Mouse (Mus musculus): ENCODE results near the gene Mettl7a2. TPM values are rescaled to one million over a fixed set of nuclear protein-coding genes. Genes with fewer than 3 reads are reported as not detected.
"Not testable (repeated sequence)": the region's sequence is repeated elsewhere in the genome, so short reads cannot be mapped to it uniquely, and the experiment has no call there.

The Mettl7a2 gene
- polyA plus RNA-seq, 1 experiment from 2014 or later: not detected

- Histone ChIP-seq H3K4me1 (ENCODE audit: insufficient read depth) (no peaks in the 10 kb centered on the region), H3K9me3 (ENCODE audit: low read depth, low read length) (no peaks in the 10 kb centered on the region), H3K27ac (ENCODE audit: low read depth) (no peak overlapping the region), H3K27me3 (ENCODE audit: insufficient read depth, low read length) (no peaks in the 10 kb centered on the region), H3K4me2 (no peak overlapping the region), H3K9ac (no peak overlapping the region), H3K4me3 (ENCODE audit: low read depth, low read length) (no peak overlapping the region), H3K36me3 (ENCODE audit: insufficient read depth) (no peaks in the 10 kb centered on the region)
- peak; percentile 84 for DNase-seq
- 28% methylated on average over 5 of the region's 5 CpGs for WGBS
- peak; percentile 65 for TF ChIP-seq CTCF (IDR thresholded peaks at IDR 0.05; ENCODE audit: low read depth)
- no peak for ATAC-seq (ENCODE audit: insufficient read depth)
Observed at GRCm38 (mm10) chr15:100375066-100375465, 22.1 kb downstream of the Mettl7a2 start.

- WGBS: 26% methylated on average over 3 of the region's 9 CpGs
- H3K4me3 ChIP-seq (ENCODE audit: low read depth, low read length); H3K27me3 ChIP-seq (ENCODE audit: insufficient read depth, low read length); H3K36me3 ChIP-seq (ENCODE audit: insufficient read depth); H3K9ac ChIP-seq; H3K9me3 ChIP-seq (ENCODE audit: low read depth, low read length); H3K4me2 ChIP-seq; H3K27ac ChIP-seq (ENCODE audit: low read depth); DNase-seq; H3K4me1 ChIP-seq (ENCODE audit: insufficient read depth): not testable (repeated sequence)
- ATAC-seq (ENCODE audit: insufficient read depth): peak; percentile 49; the same call in 1 of the 2 replicates
- TF ChIP-seq CTCF (IDR thresholded peaks at IDR 0.05; ENCODE audit: low read depth): 0 out of 2 replicates have a peak, but pooled peaks have one; percentile 2
Observed at GRCm38 (mm10) chr15:100377847-100378505, 25.0 kb downstream of the Mettl7a2 start.

GRCm38 (mm10) chr15:100379658-100380057, 26.7 kb downstream of the Mettl7a2 start:
- 68% methylated on average over 8 of the region's 8 CpGs for WGBS
- DNase-seq (no peak), ATAC-seq (ENCODE audit: insufficient read depth) (no peak)
- no peaks in the 10 kb centered on the region for H3K9me3 ChIP-seq (ENCODE audit: low read depth, low read length)
- no peak overlapping the region for H3K4me2 ChIP-seq
- no peak overlapping the region for H3K4me3 ChIP-seq (ENCODE audit: low read depth, low read length)
- no peaks in the 10 kb centered on the region for H3K4me1 ChIP-seq (ENCODE audit: insufficient read depth)
- no peak overlapping the region for H3K27ac ChIP-seq (ENCODE audit: low read depth)
- no peaks in the 10 kb centered on the region for H3K27me3 ChIP-seq (ENCODE audit: insufficient read depth, low read length)
- no peak overlapping the region for H3K9ac ChIP-seq
- no peak for TF ChIP-seq CTCF (IDR thresholded peaks at IDR 0.05; ENCODE audit: low read depth)
- no peaks in the 10 kb centered on the region for H3K36me3 ChIP-seq (ENCODE audit: insufficient read depth)

DNA sequence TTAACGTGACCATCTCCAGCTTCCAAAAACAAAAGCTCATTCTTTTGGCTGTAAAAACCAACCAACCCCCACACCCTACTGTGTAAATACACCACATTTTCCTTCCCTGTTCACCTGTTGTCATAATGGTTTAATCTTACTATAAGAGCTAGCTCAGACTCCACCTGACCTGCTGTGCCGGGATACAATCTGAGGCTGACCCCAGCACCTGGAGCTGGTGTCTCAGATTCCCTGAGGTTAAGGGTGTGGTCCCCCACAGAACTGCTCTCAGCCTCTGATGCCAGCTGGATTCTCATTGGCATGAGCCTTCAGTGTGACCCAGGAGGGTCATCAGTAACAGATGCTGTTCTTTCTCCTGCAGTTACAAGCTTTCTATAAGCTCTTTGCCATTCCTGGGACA, 27.1 kb downstream of the Mettl7a2 start:
- TF ChIP-seq CTCF (IDR thresholded peaks at IDR 0.05; ENCODE audit: low read depth): no peak
- ATAC-seq (ENCODE audit: insufficient read depth) (no peak), DNase-seq (no peak)
- Histone ChIP-seq H3K27ac (ENCODE audit: low read depth) (no peak overlapping the region), H3K4me1 (ENCODE audit: insufficient read depth) (no peaks in the 10 kb centered on the region), H3K4me2 (no peak overlapping the region), H3K9ac (no peak overlapping the region), H3K4me3 (ENCODE audit: low read depth, low read length) (no peak overlapping the region), H3K27me3 (ENCODE audit: insufficient read depth, low read length) (no peaks in the 10 kb centered on the region), H3K9me3 (ENCODE audit: low read depth, low read length) (no peaks in the 10 kb centered on the region), H3K36me3 (ENCODE audit: insufficient read depth) (no peaks in the 10 kb centered on the region)
- 52% methylated on average over 2 of the region's 2 CpGs for WGBS

- no peak for TF ChIP-seq CTCF (IDR thresholded peaks at IDR 0.05; ENCODE audit: low read depth)
- ATAC-seq (ENCODE audit: insufficient read depth) (no peak), DNase-seq (no peak)
- no peaks in the 10 kb centered on the region for H3K27me3 ChIP-seq (ENCODE audit: insufficient read depth, low read length)
- H3K36me3 ChIP-seq (ENCODE audit: insufficient read depth): no peaks in the 10 kb centered on the region
- H3K4me2 ChIP-seq: no peak overlapping the region
- H3K27ac ChIP-seq (ENCODE audit: low read depth): no peak overlapping the region
- no peaks in the 10 kb centered on the region for H3K4me1 ChIP-seq (ENCODE audit: insufficient read depth)
- WGBS: 89% methylated on average over 9 of the region's 9 CpGs
- H3K4me3 ChIP-seq (ENCODE audit: low read depth, low read length): no peak overlapping the region
- 0 out of 2 replicates have a peak, but pooled peaks cover 3% of the 10 kb centered on the region for H3K9me3 ChIP-seq (ENCODE audit: low read depth, low read length)
- H3K9ac ChIP-seq: no peak overlapping the region
Observed at GRCm38 (mm10) chr15:100385705-100386104, 32.7 kb downstream of the Mettl7a2 start.

DNA sequence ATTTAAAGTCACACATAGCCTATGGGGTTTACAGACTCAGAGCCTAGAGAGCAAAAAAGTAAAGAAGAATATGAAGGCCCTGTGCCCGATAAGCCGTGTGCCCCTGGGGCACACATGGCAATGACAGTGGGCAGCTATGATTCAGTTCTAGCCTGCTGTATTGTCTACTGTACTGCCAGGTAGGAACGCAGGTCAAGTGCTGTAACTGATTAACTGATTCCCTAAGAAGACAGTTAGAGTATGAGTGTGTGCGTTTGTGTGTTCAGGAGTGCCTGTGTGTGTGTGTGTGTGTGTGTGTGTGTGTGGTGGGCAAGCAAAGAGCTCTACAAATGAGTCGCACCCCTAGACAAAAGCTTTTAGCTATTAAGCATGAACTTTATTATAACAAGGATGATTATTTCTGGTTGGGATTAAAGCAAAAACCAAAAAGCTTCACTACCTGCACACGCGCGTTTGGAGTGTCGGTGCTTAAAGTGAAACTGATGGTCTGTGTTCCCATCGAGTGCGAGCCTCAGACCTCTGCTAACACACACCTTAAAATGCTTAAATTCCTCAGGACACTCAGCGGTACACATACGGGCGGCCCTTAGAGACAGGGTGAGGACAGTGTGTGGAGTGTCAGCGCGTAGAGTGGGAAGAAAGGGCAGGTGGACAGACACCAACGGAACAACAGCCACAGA, 34.7 kb downstream of the Mettl7a2 start:
- Histone ChIP-seq H3K9me3 (ENCODE audit: low read depth, low read length) (0 out of 2 replicates have a peak, but pooled peaks cover 3% of the 10 kb centered on the region), H3K4me2 (peak overlapping the region; percentile 40; the same call in 1 of the 2 replicates), H3K27ac (ENCODE audit: low read depth) (peak overlapping the region; percentile 40; the same call in 1 of the 2 replicates), H3K9ac (no peak overlapping the region), H3K4me1 (ENCODE audit: insufficient read depth) (no peaks in the 10 kb centered on the region), H3K27me3 (ENCODE audit: insufficient read depth, low read length) (no peaks in the 10 kb centered on the region), H3K36me3 (ENCODE audit: insufficient read depth) (no peaks in the 10 kb centered on the region), H3K4me3 (ENCODE audit: low read depth, low read length) (no peak overlapping the region)
- ATAC-seq (ENCODE audit: insufficient read depth) (no peak), DNase-seq (peak; percentile 34)
- no peak for TF ChIP-seq CTCF (IDR thresholded peaks at IDR 0.05; ENCODE audit: low read depth)
- 67% methylated on average over 17 of the region's 17 CpGs for WGBS

DNA sequence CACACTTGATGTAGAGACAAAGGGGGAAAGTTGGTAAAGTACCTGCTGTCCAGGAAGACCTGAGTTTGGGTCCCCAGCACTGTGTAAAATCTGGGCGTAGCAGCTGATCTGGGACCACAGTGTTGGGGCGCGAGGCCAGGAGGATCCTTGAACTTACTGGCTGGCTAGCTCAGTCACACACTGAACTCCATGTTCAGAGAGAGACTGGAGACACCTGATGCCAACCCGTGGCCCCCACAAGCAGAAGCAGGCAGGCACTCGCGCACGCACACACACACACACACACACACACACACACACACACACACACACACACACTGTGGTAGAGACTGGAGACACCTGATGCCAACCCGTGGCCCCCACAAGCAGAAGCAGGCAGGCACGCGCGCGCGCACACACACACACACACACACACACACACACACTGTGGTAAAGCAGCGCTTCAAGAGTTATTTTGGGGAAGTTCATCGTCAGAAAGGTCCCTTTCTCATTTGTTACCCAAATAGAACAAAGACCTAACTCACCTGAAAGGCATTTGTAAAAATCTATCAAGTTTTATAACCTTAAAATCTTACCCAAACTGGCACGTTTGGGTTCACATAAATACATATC, 35.3 kb downstream of the Mettl7a2 start:
- DNase-seq: no peak

More for the DNA sequence above, 35.3 kb downstream of the Mettl7a2 start:
- no peaks in the 10 kb centered on the region for H3K27me3 ChIP-seq (ENCODE audit: insufficient read depth, low read length)
- H3K9ac ChIP-seq: no peak overlapping the region
- peak overlapping the region; percentile 40; the same call in 1 of the 2 replicates for H3K4me2 ChIP-seq
- no peaks in the 10 kb centered on the region for H3K4me1 ChIP-seq (ENCODE audit: insufficient read depth)
- no peak overlapping the region for H3K4me3 ChIP-seq (ENCODE audit: low read depth, low read length)
- peaks cover 1% of the 10 kb centered on the region; the same call in 1 of the 2 replicates for H3K36me3 ChIP-seq (ENCODE audit: insufficient read depth)
- no peak overlapping the region for H3K27ac ChIP-seq (ENCODE audit: low read depth)
- 83% methylated on average over 16 of the region's 16 CpGs for WGBS
- TF ChIP-seq CTCF (IDR thresholded peaks at IDR 0.05; ENCODE audit: low read depth): no peak
- 0 out of 2 replicates have a peak, but pooled peaks cover 3% of the 10 kb centered on the region for H3K9me3 ChIP-seq (ENCODE audit: low read depth, low read length)
- ATAC-seq (ENCODE audit: insufficient read depth): no peak

Data from lung, embryonic 14.5 days (tissue).